Mouse (Mus musculus) MEL (cell line): ENCODE results near the gene Rab11fip5.

ENCODE experiments used
- CTCF ChIP-seq, 3 experiments: IDR thresholded peaks in 2 of 3; conservative IDR thresholded peaks in 1 of 3; 2 replicates each; pipeline ENCODE4 v1.5.1; 2011 to 2012; ENCODE audit warnings: low read length in 3 of 3, low read depth in 2 of 3, mild to moderate bottlenecking in 2 of 3, improper control_type of control experiment in 1 of 3, inconsistent platforms in 1 of 3, mixed read lengths in 1 of 3, moderate library complexity in 1 of 3; ENCODE audit not compliant: control insufficient read depth in 1 of 3, insufficient read depth in 1 of 3, poor library complexity in 1 of 3, severe bottlenecking in 1 of 3
- MAX ChIP-seq: IDR thresholded peaks from 2 replicates; pipeline ENCODE4 v1.6.1; 2011; ENCODE audit warnings: low read length, improper control_type of control experiment
- MYC ChIP-seq: IDR thresholded peaks from 2 replicates; pipeline ENCODE4 v1.6.1; 2011; ENCODE audit warnings: low read depth, mild to moderate bottlenecking, low read length, improper control_type of control experiment, moderate library complexity
- TAL1 ChIP-seq: IDR thresholded peaks from 2 replicates; pipeline ENCODE4 v1.6.1; 2012; ENCODE audit warnings: mild to moderate bottlenecking, inconsistent platforms, low read length, moderate library complexity, mixed read lengths

DNA sequence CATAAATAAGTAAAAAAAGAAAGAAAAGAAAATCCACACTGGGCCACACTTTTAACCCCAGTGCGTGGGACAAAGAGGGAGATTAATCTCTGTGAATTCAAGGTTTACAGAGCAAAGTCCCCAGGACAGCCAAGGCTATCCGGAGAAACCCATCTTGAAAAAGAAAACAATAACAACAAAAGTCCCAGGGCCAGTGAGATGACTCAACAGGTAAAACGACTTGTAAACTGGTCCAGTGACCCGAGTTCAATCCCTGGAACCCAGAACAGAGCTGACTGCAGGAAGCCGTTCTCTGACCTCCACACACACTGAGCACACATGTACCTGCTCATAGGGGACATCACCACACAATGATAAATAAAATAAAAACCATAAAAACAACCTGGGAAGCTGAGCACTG, 10.0 kb downstream of the Rab11fip5 start:
- TF ChIP-seq MAX (no peak), MYC (no peak), TAL1 (no peak), CTCF (IDR thresholded peaks at IDR 0.05 in 2 of 3, conservative IDR thresholded peaks at IDR 0.05 in 1 of 3; ENCODE audit: control insufficient read depth in 1 of 3, insufficient read depth in 1 of 3, low read depth in 2 of 3, low read length in 3 of 3, poor library complexity in 1 of 3, severe bottlenecking in 1 of 3) (no peak)
